Mouse (Mus musculus) CH12F3 (cell line): ENCODE measurements around the gene Ear14.
"Not testable (repeated sequence)": the region's sequence is repeated elsewhere in the genome, so short reads cannot be mapped to it uniquely, and the experiment has no call there.

ENCODE experiments used
- in situ Hi-C: fragments of 300-500 bp; cut with MboI; formaldehyde crosslinking; loops from 2 replicates; pipeline ENCODE4 v1.14.3; 2020; ENCODE audit warnings: low sequenced_read_pairs

The Ear14 gene

GRCm38 (mm10) chr14:51203115-51203514 lies at the start of gene Ear14:
Gene Ear14 (plus strand): TSS chr14:51203391.
- in situ Hi-C loops: no loop called here

- in situ Hi-C loops: no loop called here
These were observed 47.0 kb upstream of the Ear14 start for GRCm38 (mm10) chr14:51156056-51156735.

GRCm38 (mm10) chr14:51156736-51157068 lies 46.5 kb upstream of the Ear14 start:
- in situ Hi-C loops: no loop called here

- in situ Hi-C loops: no loop called here
These were observed 46.1 kb upstream of the Ear14 start for GRCm38 (mm10) chr14:51157072-51157471.

- in situ Hi-C loops: not testable (repeated sequence)
These were observed 41.2 kb upstream of the Ear14 start, which contains the start of gene Rnase2b for GRCm38 (mm10) chr14:51161976-51162375. Gene Rnase2b (plus strand): TSS chr14:51162260.

GRCm38 (mm10) chr14:51163323-51163722 lies 39.9 kb upstream of the Ear14 start:
- in situ Hi-C loops: not testable (repeated sequence)

GRCm38 (mm10) chr14:51165435-51165834 lies 37.8 kb upstream of the Ear14 start:
- in situ Hi-C loops: no loop called here

DNA sequence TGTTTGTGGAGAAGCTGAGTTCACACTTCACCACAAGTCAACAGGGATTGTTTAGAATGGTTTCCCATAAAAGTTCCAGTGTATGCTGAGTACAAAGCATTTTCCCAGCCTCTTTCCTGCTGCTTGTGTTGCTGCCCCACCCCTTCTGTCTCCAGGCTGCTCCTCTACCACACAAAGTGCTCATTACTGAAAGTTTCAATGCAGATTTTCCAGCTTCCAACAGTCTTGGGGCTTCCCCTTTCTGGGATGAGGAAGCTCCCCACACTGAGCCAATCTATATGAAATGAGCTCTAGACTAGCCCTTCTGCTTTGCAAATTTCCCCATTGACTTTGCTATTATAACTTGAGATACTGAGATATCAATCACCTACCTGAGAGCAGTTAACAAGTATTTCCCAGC lies 37.1 kb upstream of the Ear14 start:
- in situ Hi-C loops: no loop called here

DNA sequence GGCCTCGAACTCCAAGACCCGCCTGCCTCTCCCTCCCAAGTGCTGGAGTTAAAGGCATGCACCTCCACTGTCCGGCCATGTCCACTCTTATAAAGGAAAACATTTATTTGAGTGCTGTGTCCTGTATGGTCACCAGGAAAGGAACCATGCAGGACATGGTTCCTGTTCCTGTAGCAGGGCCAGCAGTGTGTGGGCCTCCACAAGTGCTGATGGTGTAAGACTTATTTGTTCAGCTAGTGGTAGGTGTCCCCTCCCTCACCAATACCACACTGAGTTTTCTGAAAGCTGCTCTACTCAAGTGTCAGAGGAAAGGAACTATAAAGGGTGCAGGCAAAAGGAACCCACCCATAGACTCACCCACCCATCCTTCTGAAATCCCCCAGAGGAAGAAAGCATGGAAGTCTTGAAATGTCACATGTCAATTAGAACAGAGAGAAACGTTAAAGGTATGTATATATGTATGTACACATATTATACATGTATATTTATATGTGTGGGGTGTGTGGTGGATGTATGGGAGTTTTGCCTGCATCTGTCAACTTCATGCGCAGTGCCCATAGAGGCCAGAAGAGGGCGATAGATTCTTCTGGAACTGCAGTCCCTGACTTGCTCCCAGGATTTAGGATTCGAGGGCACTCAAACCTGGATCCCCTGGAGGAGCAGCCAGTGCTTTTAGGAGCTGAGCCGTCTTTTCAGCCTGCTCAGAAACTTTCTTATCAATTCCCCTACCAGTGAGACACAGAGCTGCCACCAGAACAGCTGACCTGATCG lies 30.9 kb upstream of the Ear14 start:
- in situ Hi-C loops: loop anchor here (10.0 kb wide), 1 partner anchor 93 kb away; no protein-coding TSS in a partner anchor

- in situ Hi-C loops: loop anchor here (10.0 kb wide), 1 partner anchor 92 kb away; no protein-coding TSS in a partner anchor
These were observed 30.2 kb upstream of the Ear14 start for GRCm38 (mm10) chr14:51172947-51173346.

GRCm38 (mm10) chr14:51173843-51174242 lies 29.3 kb upstream of the Ear14 start:
- in situ Hi-C loops: loop anchor here (10.0 kb wide), 1 partner anchor 91 kb away; no protein-coding TSS in a partner anchor

- in situ Hi-C loops: not testable (repeated sequence)
These were observed 22.1 kb upstream of the Ear14 start for GRCm38 (mm10) chr14:51181051-51181450.

- in situ Hi-C loops: no loop called here
These were observed 7.5 kb upstream of the Ear14 start for GRCm38 (mm10) chr14:51195681-51196080.

DNA sequence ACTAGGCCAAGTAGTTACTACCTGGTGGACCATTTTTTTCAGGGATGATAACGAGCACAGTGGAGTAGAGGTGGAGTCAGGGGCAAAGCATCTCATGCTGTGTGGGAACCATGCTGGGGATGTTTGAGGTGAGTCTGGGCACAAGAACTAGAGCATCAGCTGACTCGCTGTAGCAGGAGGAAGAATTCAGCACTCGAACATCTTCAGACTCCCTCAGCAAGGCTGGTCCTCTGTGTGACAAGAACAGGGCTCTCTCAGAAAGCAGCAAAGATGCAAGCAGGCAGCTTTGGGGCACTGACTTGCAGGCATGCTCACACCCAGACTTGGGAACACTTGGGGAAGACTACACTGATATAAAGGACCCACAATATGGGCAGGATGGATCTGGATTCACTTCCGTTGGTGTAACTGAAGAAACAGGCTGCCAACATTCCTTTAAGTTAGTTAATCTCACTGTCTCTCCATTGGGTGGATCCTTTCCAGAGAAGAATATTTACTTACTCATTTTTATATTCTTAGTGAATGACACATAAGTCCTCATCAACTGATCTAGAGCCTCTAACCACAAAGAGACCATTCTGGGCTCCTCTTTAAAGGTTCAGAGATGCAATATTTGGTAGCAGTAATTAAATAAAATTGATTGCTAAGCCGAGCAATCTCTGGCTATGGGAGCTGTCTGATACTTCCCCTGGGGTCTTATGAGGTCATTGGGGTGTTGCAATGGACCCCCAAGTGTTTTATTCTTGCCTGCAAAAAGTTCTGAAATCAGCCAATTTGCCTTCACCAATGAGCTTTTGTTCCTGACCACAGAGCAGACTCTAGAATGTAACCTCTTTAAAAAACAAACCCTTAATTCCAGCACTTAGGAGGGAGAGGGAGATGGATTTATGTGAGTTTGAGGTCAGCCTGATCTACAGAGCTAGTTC lies 3.8 kb upstream of the Ear14 start, which contains the start of gene Ang2:
Gene Ang2 (minus strand): TSS at position 51 of the 926 bp plus-strand sequence.
- in situ Hi-C loops: no loop called here

GRCm38 (mm10) chr14:51200054-51200453 lies 3.1 kb upstream of the Ear14 start:
- in situ Hi-C loops: no loop called here

DNA sequence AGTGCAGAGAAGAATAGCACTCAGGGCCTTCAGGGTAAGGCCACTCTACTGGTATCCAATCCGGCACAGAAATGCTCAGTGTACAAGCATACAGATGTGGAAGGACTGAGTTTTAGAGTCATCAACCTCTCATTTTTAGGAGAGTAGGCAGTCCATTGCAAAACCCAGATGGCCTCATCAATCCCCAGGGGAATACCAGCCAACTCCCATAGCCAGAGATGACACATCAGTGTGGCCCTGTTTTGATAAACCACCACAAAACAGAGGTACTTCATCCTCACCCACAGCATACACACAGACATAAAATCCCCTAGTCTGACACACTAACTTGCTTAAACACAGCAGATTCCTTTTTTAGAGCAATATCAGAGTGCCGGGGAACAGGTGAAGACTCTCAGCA lies 2.7 kb upstream of the Ear14 start:
- in situ Hi-C loops: no loop called here

- in situ Hi-C loops: not testable (repeated sequence)
These were observed 16.9 kb downstream of the Ear14 start for GRCm38 (mm10) chr14:51220075-51220474.

- in situ Hi-C loops: not testable (repeated sequence)
These were observed 26.5 kb downstream of the Ear14 start for GRCm38 (mm10) chr14:51229657-51230056.

DNA sequence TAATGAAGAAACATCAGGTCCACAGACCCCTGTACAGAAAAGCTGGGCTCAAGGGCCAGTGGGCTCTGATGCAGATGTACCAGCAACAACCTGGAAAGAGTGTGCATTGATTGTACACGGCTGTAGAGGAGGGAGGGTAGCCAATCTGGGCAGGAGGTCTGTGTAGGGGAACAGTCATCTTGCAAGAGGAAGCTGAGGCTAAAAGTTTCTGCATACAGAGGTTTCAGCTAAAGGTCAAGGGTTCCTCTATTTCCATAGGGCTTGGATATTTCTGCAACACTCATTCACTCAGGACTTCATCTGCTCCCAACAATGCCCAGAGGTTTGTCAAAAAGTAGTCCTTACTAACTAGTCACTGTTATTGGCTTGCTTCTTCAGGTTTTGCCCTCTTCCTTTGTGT lies 34.3 kb downstream of the Ear14 start:
- in situ Hi-C loops: not testable (repeated sequence)

GRCm38 (mm10) chr14:51240899-51241298 lies 37.7 kb downstream of the Ear14 start:
- in situ Hi-C loops: loop anchor here (10.0 kb wide), 1 partner anchor 136 kb away; no protein-coding TSS in a partner anchor

DNA sequence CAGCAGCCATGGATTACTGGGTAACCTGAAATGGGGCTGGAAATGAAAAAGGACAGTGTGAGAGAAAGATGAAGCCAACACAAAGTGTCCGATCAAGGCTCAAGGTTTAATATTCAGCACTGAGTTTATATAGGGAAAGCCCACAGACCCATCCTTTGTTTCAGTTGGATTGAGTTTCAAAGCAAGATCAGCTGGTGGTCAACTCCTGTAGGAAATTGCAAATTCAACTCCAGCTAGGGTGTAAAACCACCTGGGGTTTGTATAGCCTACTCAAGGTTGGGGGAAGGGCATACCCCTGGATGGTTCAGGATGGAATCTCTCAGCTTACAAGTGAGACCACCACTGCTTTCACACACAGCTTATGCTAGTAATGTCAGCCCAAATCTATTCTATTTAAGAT lies 44.5 kb downstream of the Ear14 start:
- in situ Hi-C loops: loop anchor here (10.0 kb wide), 1 partner anchor 143 kb away; no protein-coding TSS in a partner anchor
